Mouse (Mus musculus) hindbrain, embryonic 13.5 days (tissue): ENCODE data around the gene Spata20. TPM values are rescaled to one million over a fixed set of nuclear protein-coding genes. Genes with fewer than 3 reads are reported as not detected.

Experiments
- ATAC-seq: fragments of 200-750 bp; cut with Nextera tagmentation; 2 replicates; pipeline ENCODE4 v1.8.0; 2017; ENCODE audit warnings: moderate TSS enrichment; ENCODE audit not compliant: low FRiP score
- H3K27ac ChIP-seq: fragments of 300-500 bp; sonication (generic); 2 replicates; pipeline ENCODE4 v1.5.1; 2015; ENCODE audit warnings: inconsistent platforms, mild to moderate bottlenecking, moderate library complexity
- H3K27me3 ChIP-seq: fragments of 300-500 bp; sonication (generic); 2 replicates; pipeline ENCODE4 v1.6.1; 2015; ENCODE audit warnings: mild to moderate bottlenecking, inconsistent platforms
- H3K36me3 ChIP-seq: fragments of 300-500 bp; sonication (generic); 2 replicates; pipeline ENCODE4 v1.6.1; 2015; ENCODE audit warnings: mild to moderate bottlenecking, inconsistent platforms
- H3K4me1 ChIP-seq: fragments of 300-500 bp; sonication (generic); replicated peaks from 2 replicates; pipeline ENCODE4 v1.6.1; 2015; ENCODE audit warnings: inconsistent platforms
- H3K4me2 ChIP-seq: fragments of 300-500 bp; sonication (generic); 2 replicates; pipeline ENCODE4 v1.6.1; 2015; ENCODE audit warnings: inconsistent platforms, mild to moderate bottlenecking, moderate library complexity
- H3K4me3 ChIP-seq: fragments of 300-500 bp; sonication (generic); 2 replicates; pipeline ENCODE4 v1.5.1; 2015; ENCODE audit warnings: mild to moderate bottlenecking, inconsistent platforms
- H3K9ac ChIP-seq: fragments of 300-500 bp; sonication (generic); 2 replicates; pipeline ENCODE4 v1.6.1; 2015; ENCODE audit warnings: mild to moderate bottlenecking, inconsistent platforms
- H3K9me3 ChIP-seq: fragments of 300-500 bp; sonication (generic); 2 replicates; pipeline ENCODE4 v1.6.1; 2016; ENCODE audit warnings: inconsistent platforms
- WGBS: fragments of 180-500 bp; shearing (Covaris S2); methylation state at CpG from one replicate; pipeline ENCODE4 v1.1.7; 2015; 5-methylcytosine and 5-hydroxymethylcytosine counted together
- polyA plus RNA-seq: library from polyadenylated mRNA; unstranded; fragments of >200 nt; fragmentation: Nextera tagmentation; extraction: Ambion mirVana; gene quantifications from 2 replicates; pipeline ENCODE4 v1.2.1, GENCODE M21; 2015

Gene Spata20
- polyA plus RNA-seq, 1 experiment from 2014 or later: 0.56 TPM

DNA sequence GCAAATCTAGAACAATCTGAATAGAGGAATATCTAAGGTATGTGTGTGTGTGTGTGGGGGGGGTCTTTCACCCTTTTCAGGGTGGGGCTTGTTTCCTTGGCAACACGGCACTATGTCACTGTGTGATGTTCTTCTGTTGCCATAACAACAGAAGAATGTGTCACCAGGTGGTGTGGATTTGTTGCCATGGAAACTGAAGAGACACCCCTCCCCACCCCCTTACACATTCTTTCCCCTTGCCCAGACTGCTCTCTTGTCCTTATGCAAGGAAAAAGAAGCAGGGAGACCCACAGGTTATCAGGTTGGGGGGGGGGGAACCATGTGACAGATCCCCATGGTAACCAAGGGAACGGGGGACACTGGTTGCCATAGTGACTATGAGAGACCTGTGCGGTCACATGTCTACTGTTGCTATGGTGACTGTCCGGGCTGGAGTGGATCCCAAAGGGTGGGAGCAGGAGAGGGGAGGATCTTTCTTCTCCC, 17.4 kb downstream of the Spata20 start:
- Histone ChIP-seq H3K4me1 (peaks cover 97% of the 10 kb centered on the region), H3K4me3 (0 out of 2 replicates have a peak overlapping the region, but pooled peaks have one; percentile 4), H3K9ac (no peak overlapping the region), H3K27ac (peak overlapping the region; percentile 97), H3K27me3 (no peaks in the 10 kb centered on the region), H3K36me3 (no peaks in the 10 kb centered on the region), H3K4me2 (peak overlapping the region; percentile 94), H3K9me3 (no peaks in the 10 kb centered on the region)
- 13% methylated on average over 4 of the region's 4 CpGs for WGBS
- peak; percentile 88 for ATAC-seq

GRCm38 (mm10) chr11:94466333-94466855, 19.6 kb downstream of the Spata20 start:
- no peak for ATAC-seq
- H3K9me3 ChIP-seq: no peaks in the 10 kb centered on the region
- 89% methylated on average over 17 of the region's 17 CpGs for WGBS
- H3K27ac ChIP-seq: peak overlapping the region; percentile 52; the same call in 1 of the 2 replicates
- peaks cover 14% of the 10 kb centered on the region for H3K36me3 ChIP-seq
- H3K4me3 ChIP-seq: no peak overlapping the region
- no peaks in the 10 kb centered on the region for H3K27me3 ChIP-seq
- H3K4me2 ChIP-seq: no peak overlapping the region
- peaks cover 75% of the 10 kb centered on the region for H3K4me1 ChIP-seq
- no peak overlapping the region for H3K9ac ChIP-seq

- Histone ChIP-seq H3K36me3 (peaks cover 36% of the 10 kb centered on the region), H3K9ac (no peak overlapping the region; the same call in 1 of the 2 replicates), H3K27ac (peak overlapping the region; percentile 58; the same call in 1 of the 2 replicates), H3K27me3 (no peaks in the 10 kb centered on the region), H3K9me3 (no peaks in the 10 kb centered on the region), H3K4me3 (no peak overlapping the region), H3K4me1 (peaks cover 55% of the 10 kb centered on the region), H3K4me2 (no peak overlapping the region)
- no peak for ATAC-seq
- 42% methylated on average over 2 of the region's 2 CpGs for WGBS
These were observed 21.8 kb downstream of the Spata20 start for GRCm38 (mm10) chr11:94464170-94464569.

DNA sequence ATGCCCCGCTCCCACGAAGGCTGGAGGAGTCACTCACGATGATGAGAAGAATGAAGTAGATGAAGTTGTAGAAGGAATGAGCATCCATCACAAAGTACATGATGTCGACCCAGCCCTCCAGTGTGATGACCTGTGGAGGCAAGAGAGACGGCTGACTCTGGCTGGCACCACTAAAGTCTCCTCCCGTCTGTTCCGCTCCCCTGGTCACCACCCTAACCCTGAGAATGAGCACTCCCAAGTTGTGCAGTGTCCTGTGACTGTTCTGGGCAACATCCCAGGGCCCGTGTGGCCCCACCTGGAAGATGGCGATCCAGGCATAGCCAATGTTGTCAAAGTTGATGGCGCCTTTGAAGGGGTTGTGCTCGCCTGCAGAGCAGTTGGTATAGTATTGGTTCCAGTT, 24.1 kb downstream of the Spata20 start:
- Histone ChIP-seq H3K27ac (no peak overlapping the region), H3K27me3 (no peaks in the 10 kb centered on the region), H3K9me3 (no peaks in the 10 kb centered on the region), H3K9ac (no peak overlapping the region), H3K36me3 (peaks cover 57% of the 10 kb centered on the region), H3K4me3 (no peak overlapping the region), H3K4me1 (peaks cover 42% of the 10 kb centered on the region), H3K4me2 (no peak overlapping the region)
- ATAC-seq: no peak
- 92% methylated on average over 11 of the region's 11 CpGs for WGBS

- Histone ChIP-seq H3K9ac (no peak overlapping the region), H3K4me2 (no peak overlapping the region), H3K27me3 (no peaks in the 10 kb centered on the region), H3K4me3 (no peak overlapping the region), H3K9me3 (no peaks in the 10 kb centered on the region), H3K27ac (no peak overlapping the region), H3K36me3 (peaks cover 62% of the 10 kb centered on the region), H3K4me1 (peaks cover 37% of the 10 kb centered on the region)
- 87% methylated on average over 15 of the region's 15 CpGs for WGBS
- no peak for ATAC-seq
These were observed 29.0 kb downstream of the Spata20 start for GRCm38 (mm10) chr11:94457001-94457400.

GRCm38 (mm10) chr11:94456347-94456746, 29.6 kb downstream of the Spata20 start:
- Histone ChIP-seq H3K4me1 (peaks cover 41% of the 10 kb centered on the region), H3K27ac (no peak overlapping the region; the same call in 1 of the 2 replicates), H3K4me2 (no peak overlapping the region), H3K9ac (0 out of 2 replicates have a peak overlapping the region, but pooled peaks have one; percentile 8), H3K9me3 (no peaks in the 10 kb centered on the region), H3K27me3 (no peaks in the 10 kb centered on the region), H3K36me3 (peaks cover 56% of the 10 kb centered on the region), H3K4me3 (no peak overlapping the region)
- ATAC-seq: no peak
- 88% methylated on average over 3 of the region's 3 CpGs for WGBS

DNA sequence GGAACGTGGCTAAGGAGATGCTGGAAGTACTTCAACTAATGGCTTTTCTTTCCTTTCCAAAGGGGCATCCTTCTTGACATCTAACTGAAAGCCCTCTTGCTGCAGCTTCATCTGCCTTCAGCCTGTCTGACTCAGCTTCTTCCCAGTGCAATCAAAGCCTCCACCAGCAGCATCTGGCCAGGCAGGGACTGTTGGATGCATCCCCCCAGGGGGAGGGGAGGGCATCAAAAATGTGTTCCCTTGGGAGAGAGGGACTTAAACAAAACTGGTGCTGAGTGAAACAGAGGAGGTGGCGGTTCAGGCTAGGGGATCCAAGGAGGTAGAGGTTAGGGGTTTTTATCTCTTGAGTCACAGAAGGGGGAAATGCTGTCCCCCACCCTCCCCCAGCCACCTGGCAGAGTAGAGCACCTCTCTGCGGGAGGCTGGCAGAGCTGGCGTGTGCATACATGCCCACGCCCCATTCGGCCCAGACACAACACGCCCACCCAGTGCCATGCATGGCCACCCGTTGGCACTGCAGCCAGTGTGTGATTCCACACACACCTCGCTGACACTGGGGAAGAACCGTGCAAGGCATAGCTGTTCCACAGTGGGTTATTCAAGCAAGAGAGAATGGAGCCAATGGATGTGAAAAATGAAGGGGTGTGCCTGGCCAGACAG, 30.7 kb downstream of the Spata20 start:
- Histone ChIP-seq H3K36me3 (peaks cover 45% of the 10 kb centered on the region), H3K9ac (no peak overlapping the region), H3K27me3 (no peaks in the 10 kb centered on the region), H3K27ac (no peak overlapping the region), H3K4me3 (no peak overlapping the region), H3K4me1 (peaks cover 52% of the 10 kb centered on the region), H3K9me3 (no peaks in the 10 kb centered on the region), H3K4me2 (no peak overlapping the region)
- WGBS: 63% methylated on average over 10 of the region's 10 CpGs
- no peak for ATAC-seq

DNA sequence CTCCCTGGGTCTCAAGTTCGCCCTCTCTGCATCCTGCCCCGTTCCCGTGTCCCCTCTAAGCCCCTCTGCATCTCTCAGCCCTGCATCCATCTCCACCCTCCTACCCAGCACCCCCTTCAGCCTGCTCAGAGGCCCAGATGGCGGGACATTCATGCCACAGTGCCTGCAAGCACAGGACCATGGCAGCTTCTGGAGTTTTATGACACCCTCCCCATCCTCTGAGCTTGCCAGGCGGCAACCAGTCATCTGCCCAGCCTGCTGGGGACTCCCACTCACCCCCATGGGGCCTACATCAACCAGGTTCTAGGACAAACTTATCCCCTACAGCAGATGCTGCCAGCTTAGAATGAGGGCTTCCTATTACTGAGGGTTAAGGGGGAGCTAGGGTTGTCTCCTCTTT, 31.2 kb downstream of the Spata20 start:
- Histone ChIP-seq H3K9ac (no peak overlapping the region), H3K4me3 (no peak overlapping the region), H3K4me1 (peaks cover 57% of the 10 kb centered on the region), H3K36me3 (peaks cover 40% of the 10 kb centered on the region), H3K9me3 (no peaks in the 10 kb centered on the region), H3K27ac (peak overlapping the region; percentile 24; the same call in 1 of the 2 replicates), H3K4me2 (no peak overlapping the region), H3K27me3 (no peaks in the 10 kb centered on the region)
- 63% methylated on average over 5 of the region's 5 CpGs for WGBS
- no peak for ATAC-seq

- Histone ChIP-seq H3K27ac (no peak overlapping the region), H3K4me1 (peaks cover 63% of the 10 kb centered on the region), H3K4me2 (no peak overlapping the region), H3K27me3 (no peaks in the 10 kb centered on the region), H3K9me3 (no peaks in the 10 kb centered on the region), H3K4me3 (no peak overlapping the region), H3K9ac (no peak overlapping the region), H3K36me3 (peaks cover 6% of the 10 kb centered on the region)
- 64% methylated on average over 12 of the region's 12 CpGs for WGBS
- no peak for ATAC-seq
These were observed 34.7 kb downstream of the Spata20 start for GRCm38 (mm10) chr11:94451091-94451773.

DNA sequence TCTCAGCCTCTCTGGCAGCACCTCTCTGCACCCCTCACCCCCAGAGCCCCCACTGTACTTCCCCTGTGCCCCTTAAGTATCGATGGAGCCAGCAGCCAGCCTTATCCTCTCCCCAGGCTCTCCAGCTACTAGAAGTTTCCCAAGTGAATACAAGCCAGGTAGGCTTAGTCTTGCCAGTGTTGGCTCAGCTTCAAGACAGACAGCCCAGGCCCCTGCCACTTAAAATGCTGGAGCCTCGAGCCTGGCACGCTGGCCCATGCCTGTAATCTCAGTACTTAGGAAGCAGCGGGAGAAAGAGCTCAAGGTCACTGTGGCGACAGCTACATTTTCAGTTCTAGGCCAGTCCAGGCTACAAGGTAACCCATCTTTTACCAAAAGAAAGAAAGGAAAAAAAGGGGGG, 36.1 kb downstream of the Spata20 start:
- no peak for ATAC-seq
- Histone ChIP-seq H3K9ac (no peak overlapping the region), H3K9me3 (no peaks in the 10 kb centered on the region), H3K27ac (peak overlapping the region; percentile 63), H3K4me3 (no peak overlapping the region), H3K4me2 (no peak overlapping the region), H3K27me3 (no peaks in the 10 kb centered on the region), H3K36me3 (no peaks in the 10 kb centered on the region; the same call in 1 of the 2 replicates), H3K4me1 (peaks cover 63% of the 10 kb centered on the region)
- WGBS: 61% methylated on average over 5 of the region's 5 CpGs

GRCm38 (mm10) chr11:94449239-94449638, 36.7 kb downstream of the Spata20 start:
- peak overlapping the region; percentile 63 for H3K27ac ChIP-seq
- no peak for ATAC-seq
- no peak overlapping the region for H3K4me3 ChIP-seq
- H3K9me3 ChIP-seq: no peaks in the 10 kb centered on the region
- H3K4me2 ChIP-seq: no peak overlapping the region
- H3K4me1 ChIP-seq: peaks cover 63% of the 10 kb centered on the region
- no peaks in the 10 kb centered on the region for H3K27me3 ChIP-seq
- H3K9ac ChIP-seq: no peak overlapping the region
- 25% methylated on average over 8 of the region's 8 CpGs for WGBS
- no peaks in the 10 kb centered on the region; the same call in 1 of the 2 replicates for H3K36me3 ChIP-seq

GRCm38 (mm10) chr11:94447017-94447416, 39.0 kb downstream of the Spata20 start:
- Histone ChIP-seq H3K4me1 (peaks cover 82% of the 10 kb centered on the region), H3K27ac (no peak overlapping the region), H3K9ac (no peak overlapping the region), H3K4me2 (no peak overlapping the region), H3K4me3 (no peak overlapping the region), H3K9me3 (no peaks in the 10 kb centered on the region), H3K36me3 (peaks cover 14% of the 10 kb centered on the region), H3K27me3 (no peaks in the 10 kb centered on the region)
- 15% methylated on average over 3 of the region's 3 CpGs for WGBS
- no peak for ATAC-seq
